Mouse (Mus musculus) heart, embryonic 10.5 days (tissue): ENCODE measurements at regions not wholly inside any gene's neighbourhood (a gene's known extent, or its start where the extent isn't known, plus 50 kb on each side); places are given as distances from the start of the nearest gene placed in this dataset.
A peak's percentile ranks its signal among the peaks of the same experiment; 100 is the strongest.

ENCODE experiments used
- DNase-seq: peaks from one replicate; pipeline ENCODE4 v3.0.0-alpha.2; 2017; ENCODE audit warnings: low spot score
- H3K27ac ChIP-seq: fragments of 300-500 bp; sonication (generic); 2 replicates; pipeline ENCODE4 v1.5.1; 2016; ENCODE audit warnings: mild to moderate bottlenecking
- H3K27me3 ChIP-seq: fragments of 300-500 bp; sonication (generic); 2 replicates; pipeline ENCODE4 v1.6.1; 2016; ENCODE audit warnings: mild to moderate bottlenecking; ENCODE audit not compliant: poor library complexity, insufficient read depth, severe bottlenecking
- H3K36me3 ChIP-seq: fragments of 300-500 bp; sonication (generic); 2 replicates; pipeline ENCODE4 v1.6.1; 2016; ENCODE audit warnings: mild to moderate bottlenecking, moderate library complexity
- H3K4me1 ChIP-seq: fragments of 300-500 bp; sonication (generic); 2 replicates; pipeline ENCODE4 v1.6.1; 2016; ENCODE audit warnings: mild to moderate bottlenecking
- H3K4me3 ChIP-seq: fragments of 300-500 bp; sonication (generic); 2 replicates; pipeline ENCODE4 v1.5.1; 2016; ENCODE audit warnings: mild to moderate bottlenecking, moderate library complexity
- H3K9me3 ChIP-seq: fragments of 300-500 bp; sonication (generic); 2 replicates; pipeline ENCODE4 v1.6.1; 2016; ENCODE audit warnings: mild to moderate bottlenecking, moderate library complexity
- WGBS: fragments of 180-500 bp; shearing (Covaris S2); methylation state at CpG from one replicate; pipeline ENCODE4 v1.1.7; 2016; 5-methylcytosine and 5-hydroxymethylcytosine counted together

GRCm38 (mm10) chr10:98577040-98577439 lies 337.2 kb upstream of the Atp2b1 start:
- no peak for DNase-seq
- Histone ChIP-seq H3K27me3 (no peaks in the 10 kb centered on the region), H3K9me3 (no peaks in the 10 kb centered on the region), H3K27ac (no peak overlapping the region), H3K4me1 (0 out of 2 replicates have a peak, but pooled peaks cover 3% of the 10 kb centered on the region), H3K36me3 (no peaks in the 10 kb centered on the region), H3K4me3 (no peak overlapping the region)
- WGBS, result 79% methylated on average over 6 of the region's 6 CpGs

- no peak overlapping the region for H3K4me3 ChIP-seq
- H3K9me3 ChIP-seq, result no peaks in the 10 kb centered on the region
- H3K27me3 ChIP-seq, result no peaks in the 10 kb centered on the region
- peaks cover 9% of the 10 kb centered on the region for H3K4me1 ChIP-seq
- no peak overlapping the region for H3K27ac ChIP-seq
- no peaks in the 10 kb centered on the region for H3K36me3 ChIP-seq
- no peak for DNase-seq
- 93% methylated on average over 1 of the region's 1 CpGs for WGBS
Measured at GRCm38 (mm10) chr10:98584776-98585175, 329.4 kb upstream of the Atp2b1 start.

- Histone ChIP-seq H3K4me3 (no peak overlapping the region), H3K4me1 (peaks cover 12% of the 10 kb centered on the region), H3K9me3 (no peaks in the 10 kb centered on the region), H3K27ac (no peak overlapping the region), H3K27me3 (no peaks in the 10 kb centered on the region), H3K36me3 (no peaks in the 10 kb centered on the region)
- no peak for DNase-seq
- WGBS, result 85% methylated on average over 14 of the region's 14 CpGs
Measured at GRCm38 (mm10) chr10:98589726-98590125, 324.5 kb upstream of the Atp2b1 start.

GRCm38 (mm10) chr10:98592154-98592553 lies 322.1 kb upstream of the Atp2b1 start:
- H3K36me3 ChIP-seq, result no peaks in the 10 kb centered on the region
- WGBS, result 84% methylated on average over 6 of the region's 6 CpGs
- DNase-seq, result no peak

GRCm38 (mm10) chr10:98593910-98594309 lies 320.3 kb upstream of the Atp2b1 start:
- Histone ChIP-seq H3K27me3 (no peaks in the 10 kb centered on the region), H3K4me3 (no peak overlapping the region), H3K4me1 (peaks cover 6% of the 10 kb centered on the region; the same call in 1 of the 2 replicates), H3K36me3 (no peaks in the 10 kb centered on the region), H3K9me3 (no peaks in the 10 kb centered on the region), H3K27ac (no peak overlapping the region)
- DNase-seq, result no peak
- WGBS, result 86% methylated on average over 5 of the region's 5 CpGs

More at GRCm38 (mm10) chr10:98592154-98592553, 322.1 kb upstream of the Atp2b1 start:
- H3K9me3 ChIP-seq, result no peaks in the 10 kb centered on the region
- no peak overlapping the region for H3K27ac ChIP-seq
- peaks cover 5% of the 10 kb centered on the region; the same call in 1 of the 2 replicates for H3K4me1 ChIP-seq
- no peak overlapping the region for H3K4me3 ChIP-seq
- no peaks in the 10 kb centered on the region for H3K27me3 ChIP-seq

- Histone ChIP-seq H3K27me3 (no peaks in the 10 kb centered on the region), H3K36me3 (no peaks in the 10 kb centered on the region), H3K9me3 (no peaks in the 10 kb centered on the region), H3K4me1 (0 out of 2 replicates have a peak, but pooled peaks cover 5% of the 10 kb centered on the region), H3K27ac (no peak overlapping the region), H3K4me3 (no peak overlapping the region)
- WGBS, result 83% methylated on average over 18 of the region's 18 CpGs
- no peak for DNase-seq
Measured at GRCm38 (mm10) chr10:98608221-98608941, 305.8 kb upstream of the Atp2b1 start.

- Histone ChIP-seq H3K9me3 (no peaks in the 10 kb centered on the region), H3K27me3 (no peaks in the 10 kb centered on the region), H3K4me3 (no peak overlapping the region), H3K4me1 (0 out of 2 replicates have a peak, but pooled peaks cover 5% of the 10 kb centered on the region), H3K27ac (no peak overlapping the region), H3K36me3 (no peaks in the 10 kb centered on the region)
- WGBS, result 69% methylated on average over 6 of the region's 6 CpGs
- no peak for DNase-seq
Measured at GRCm38 (mm10) chr10:98610708-98611107, 303.5 kb upstream of the Atp2b1 start.

- H3K4me3 ChIP-seq, result no peak overlapping the region
- H3K27me3 ChIP-seq, result no peaks in the 10 kb centered on the region
- H3K36me3 ChIP-seq, result no peaks in the 10 kb centered on the region
- H3K9me3 ChIP-seq, result no peaks in the 10 kb centered on the region
- 0 out of 2 replicates have a peak, but pooled peaks cover 5% of the 10 kb centered on the region for H3K4me1 ChIP-seq
- no peak for DNase-seq
- WGBS, result 71% methylated on average over 4 of the region's 4 CpGs
- H3K27ac ChIP-seq, result no peak overlapping the region
Measured at GRCm38 (mm10) chr10:98611707-98612360, 302.4 kb upstream of the Atp2b1 start.

GRCm38 (mm10) chr10:98618736-98619525 lies 295.3 kb upstream of the Atp2b1 start:
- 92% methylated on average over 21 of the region's 21 CpGs for WGBS
- H3K9me3 ChIP-seq, result no peaks in the 10 kb centered on the region
- H3K27me3 ChIP-seq, result no peaks in the 10 kb centered on the region
- no peak overlapping the region for H3K4me3 ChIP-seq
- no peaks in the 10 kb centered on the region for H3K36me3 ChIP-seq
- H3K27ac ChIP-seq, result no peak overlapping the region
- no peaks in the 10 kb centered on the region for H3K4me1 ChIP-seq
- DNase-seq, result no peak

GRCm38 (mm10) chr10:98624103-98624502 lies 290.1 kb upstream of the Atp2b1 start:
- no peak for DNase-seq
- Histone ChIP-seq H3K9me3 (no peaks in the 10 kb centered on the region), H3K27me3 (no peaks in the 10 kb centered on the region), H3K27ac (peak overlapping the region; percentile 81), H3K4me3 (peak overlapping the region; percentile 51), H3K36me3 (no peaks in the 10 kb centered on the region), H3K4me1 (0 out of 2 replicates have a peak, but pooled peaks cover 5% of the 10 kb centered on the region)
- WGBS, result 74% methylated on average over 1 of the region's 1 CpGs

- Histone ChIP-seq H3K4me1 (0 out of 2 replicates have a peak, but pooled peaks cover 5% of the 10 kb centered on the region), H3K4me3 (peak overlapping the region; percentile 51), H3K36me3 (no peaks in the 10 kb centered on the region), H3K27ac (peak overlapping the region; percentile 81), H3K9me3 (no peaks in the 10 kb centered on the region), H3K27me3 (no peaks in the 10 kb centered on the region)
- peak; percentile 77 for DNase-seq
- WGBS, result 16% methylated on average over 12 of the region's 12 CpGs
Measured at GRCm38 (mm10) chr10:98624681-98625321, 289.4 kb upstream of the Atp2b1 start.

GRCm38 (mm10) chr10:98628191-98628590 lies 286.0 kb upstream of the Atp2b1 start:
- Histone ChIP-seq H3K27ac (no peak overlapping the region), H3K27me3 (no peaks in the 10 kb centered on the region), H3K36me3 (no peaks in the 10 kb centered on the region), H3K4me1 (0 out of 2 replicates have a peak, but pooled peaks cover 5% of the 10 kb centered on the region), H3K4me3 (no peak overlapping the region), H3K9me3 (no peaks in the 10 kb centered on the region)
- WGBS, result 76% methylated on average over 1 of the region's 1 CpGs
- DNase-seq, result no peak
